Mouse (Mus musculus): ENCODE measurements around the gene Eme1. TPM values are rescaled to one million over a fixed set of nuclear protein-coding genes. Genes with fewer than 3 reads are reported as not detected.

Gene Eme1
- polyA plus RNA-seq, 1 experiment from 2014 or later, result 64.1 TPM

GRCm38 (mm10) chr11:94602356-94602955, 51.3 kb downstream of the Eme1 start:
- Histone ChIP-seq H3K27ac (replicated peaks) (peak overlapping the region; percentile 84), H3K4me3 (peak overlapping the region; percentile 64), H3K4me1 (peaks cover 24% of the 10 kb centered on the region), H3K36me3 (no peaks in the 10 kb centered on the region), H3K27me3 (ENCODE audit: low read depth, poor library complexity, severe bottlenecking) (peaks cover 27% of the 10 kb centered on the region), H3K9me3 (replicated peaks) (no peaks in the 10 kb centered on the region)
- 69% methylated on average over 11 of the region's 11 CpGs for WGBS
- no peak for DNase-seq (ENCODE audit: low spot score)

GRCm38 (mm10) chr11:94601321-94602281, 52.2 kb downstream of the Eme1 start, which contains the start of gene Acsf2:
Gene Acsf2, minus strand, starts transcription at chr11:94601871.
- H3K4me1 ChIP-seq, result peaks cover 24% of the 10 kb centered on the region
- H3K27me3 ChIP-seq (ENCODE audit: low read depth, poor library complexity, severe bottlenecking), result peaks cover 27% of the 10 kb centered on the region
- no peaks in the 10 kb centered on the region for H3K36me3 ChIP-seq
- H3K9me3 ChIP-seq (replicated peaks), result no peaks in the 10 kb centered on the region
- peak; percentile 88 for DNase-seq (ENCODE audit: low spot score)
- 2% methylated on average over 52 of the region's 52 CpGs for WGBS
- peak within 1 kb of the TSS; percentile 64 for H3K4me3 ChIP-seq
- peak within 1 kb of the TSS; percentile 84 for H3K27ac ChIP-seq (replicated peaks)

- peaks cover 27% of the 10 kb centered on the region for H3K27me3 ChIP-seq (ENCODE audit: low read depth, poor library complexity, severe bottlenecking)
- no peak for DNase-seq (ENCODE audit: low spot score)
- WGBS, result 96% methylated on average over 7 of the region's 7 CpGs
- no peaks in the 10 kb centered on the region for H3K36me3 ChIP-seq
- H3K9me3 ChIP-seq (replicated peaks), result no peaks in the 10 kb centered on the region
- H3K27ac ChIP-seq (replicated peaks), result no peak overlapping the region
- no peak overlapping the region for H3K4me3 ChIP-seq
- H3K4me1 ChIP-seq, result peaks cover 24% of the 10 kb centered on the region
These were observed 53.3 kb downstream of the Eme1 start for GRCm38 (mm10) chr11:94600447-94600846.

GRCm38 (mm10) chr11:94598437-94599120, 55.2 kb downstream of the Eme1 start:
- Histone ChIP-seq H3K4me1 (peaks cover 24% of the 10 kb centered on the region), H3K4me3 (no peak overlapping the region), H3K36me3 (no peaks in the 10 kb centered on the region), H3K27ac (replicated peaks) (no peak overlapping the region), H3K27me3 (ENCODE audit: low read depth, poor library complexity, severe bottlenecking) (peaks cover 27% of the 10 kb centered on the region), H3K9me3 (replicated peaks) (no peaks in the 10 kb centered on the region)
- 78% methylated on average over 6 of the region's 6 CpGs for WGBS
- no peak for DNase-seq (ENCODE audit: low spot score)

GRCm38 (mm10) chr11:94597319-94597718, 56.4 kb downstream of the Eme1 start:
- Histone ChIP-seq H3K9me3 (replicated peaks) (no peaks in the 10 kb centered on the region), H3K27me3 (ENCODE audit: low read depth, poor library complexity, severe bottlenecking) (peaks cover 15% of the 10 kb centered on the region), H3K4me3 (no peak overlapping the region), H3K27ac (replicated peaks) (no peak overlapping the region), H3K4me1 (peaks cover 21% of the 10 kb centered on the region), H3K36me3 (no peaks in the 10 kb centered on the region)
- DNase-seq (ENCODE audit: low spot score), result no peak
- 97% methylated on average over 4 of the region's 4 CpGs for WGBS

- no peaks in the 10 kb centered on the region for H3K9me3 ChIP-seq (replicated peaks)
- H3K4me3 ChIP-seq, result no peak overlapping the region
- WGBS, result 68% methylated on average over 7 of the region's 7 CpGs
- no peaks in the 10 kb centered on the region for H3K36me3 ChIP-seq
- H3K27ac ChIP-seq (replicated peaks), result no peak overlapping the region
- H3K4me1 ChIP-seq, result peaks cover 18% of the 10 kb centered on the region
- DNase-seq (ENCODE audit: low spot score), result no peak
- peaks cover 11% of the 10 kb centered on the region; the same call in 1 of the 2 replicates for H3K27me3 ChIP-seq (ENCODE audit: low read depth, poor library complexity, severe bottlenecking)
These were observed 57.4 kb downstream of the Eme1 start for GRCm38 (mm10) chr11:94596311-94596852.

Other genes with a start within 250 kb of the Eme1 start
- gene Cacna1g, start 179.8 kb downstream of the Eme1 start, polyA plus RNA-seq (2016; fragmentation: Nextera tagmentation; extraction: Ambion mirVana), result 8.1 and 9.1 TPM in 2 replicates
- gene Spata20, start 167.8 kb downstream of the Eme1 start, polyA plus RNA-seq (2016; fragmentation: Nextera tagmentation; extraction: Ambion mirVana), result 0.12 TPM in 1 of 2 replicates, not detected in the other
- 0.57 and 0.80 TPM in 2 replicates for gene Epn3, start 154.0 kb downstream of the Eme1 start, polyA plus RNA-seq (2016; fragmentation: Nextera tagmentation; extraction: Ambion mirVana)
- 2.7 and 2.9 TPM in 2 replicates for gene Mycbpap, start 132.2 kb downstream of the Eme1 start, polyA plus RNA-seq (2016; fragmentation: Nextera tagmentation; extraction: Ambion mirVana)
- 4.6 and 5.1 TPM in 2 replicates for gene Rsad1, start 104.7 kb downstream of the Eme1 start, polyA plus RNA-seq (2016; fragmentation: Nextera tagmentation; extraction: Ambion mirVana)
- 0.12 and 0.39 TPM in 2 replicates for gene Chad, start 88.9 kb downstream of the Eme1 start, polyA plus RNA-seq (2016; fragmentation: Nextera tagmentation; extraction: Ambion mirVana)
- 3.0 and 3.5 TPM in 2 replicates for gene Acsf2, start 52.1 kb downstream of the Eme1 start, polyA plus RNA-seq (2016; fragmentation: Nextera tagmentation; extraction: Ambion mirVana)
- 265 and 286 TPM in 2 replicates for gene Lrrc59, start 24.2 kb downstream of the Eme1 start, polyA plus RNA-seq (2016; fragmentation: Nextera tagmentation; extraction: Ambion mirVana)
- gene Mrpl27, start 197 bp downstream of the Eme1 start, polyA plus RNA-seq (2016; fragmentation: Nextera tagmentation; extraction: Ambion mirVana), result 143 and 145 TPM in 2 replicates
- gene Xylt2, start 23.6 kb upstream of the Eme1 start, polyA plus RNA-seq (2016; fragmentation: Nextera tagmentation; extraction: Ambion mirVana), result 13.8 and 14.4 TPM in 2 replicates
- gene Gm11541, start 50.5 kb upstream of the Eme1 start, polyA plus RNA-seq (2016; fragmentation: Nextera tagmentation; extraction: Ambion mirVana), result not detected in 2 replicates
- 0.20 and 0.32 TPM in 2 replicates for gene Cdc34b, start 87.8 kb upstream of the Eme1 start, polyA plus RNA-seq (2016; fragmentation: Nextera tagmentation; extraction: Ambion mirVana)
- gene Tmem92, start 128.7 kb upstream of the Eme1 start, polyA plus RNA-seq (2016; fragmentation: Nextera tagmentation; extraction: Ambion mirVana), result not detected in 2 replicates